Mouse (Mus musculus) forebrain, postnatal 0 days (tissue): ENCODE measurements around the gene Dmrt2. TPM values are rescaled to one million over a fixed set of nuclear protein-coding genes. Genes with fewer than 3 reads are reported as not detected.
A peak's percentile ranks its signal among the peaks of the same experiment; 100 is the strongest.

ENCODE experiments used
- ATAC-seq: fragments of 200-750 bp; cut with Nextera tagmentation; 2 replicates; pipeline ENCODE4 v1.8.0; 2017; ENCODE audit warnings: mild to moderate bottlenecking, moderate library complexity
- DNase-seq: peaks from one replicate; pipeline ENCODE4 v3.0.0-alpha.2; 2015
- H3K27ac ChIP-seq: fragments of 300-500 bp; sonication (generic); 2 replicates; pipeline ENCODE4 v1.5.1; 2014; ENCODE audit warnings: low read depth, mild to moderate bottlenecking, antibody characterized with exemption, low read length, moderate library complexity, mixed read lengths
- H3K27me3 ChIP-seq: fragments of 300-500 bp; sonication (generic); 2 replicates; pipeline ENCODE4 v1.6.1; 2014; ENCODE audit warnings: mild to moderate bottlenecking, low read length, mixed read lengths; ENCODE audit not compliant: insufficient read depth
- H3K36me3 ChIP-seq: fragments of 300-500 bp; sonication (generic); 2 replicates; pipeline ENCODE4 v1.6.1; 2014; ENCODE audit warnings: mild to moderate bottlenecking, moderate library complexity; ENCODE audit not compliant: insufficient read depth
- H3K4me1 ChIP-seq: fragments of 300-500 bp; sonication (generic); 2 replicates; pipeline ENCODE4 v1.6.1; 2014; ENCODE audit warnings: antibody characterized with exemption; ENCODE audit not compliant: insufficient read depth
- H3K4me2 ChIP-seq: fragments of 300-500 bp; sonication (generic); 2 replicates; pipeline ENCODE4 v1.6.1; 2014; ENCODE audit warnings: low read depth, mild to moderate bottlenecking, moderate library complexity
- H3K4me3 ChIP-seq: fragments of 300-500 bp; sonication (generic); 2 replicates; pipeline ENCODE4 v1.5.1; 2014; ENCODE audit warnings: low read depth, low read length, mixed read lengths
- H3K9ac ChIP-seq: fragments of 300-500 bp; sonication (generic); 2 replicates; pipeline ENCODE4 v1.6.1; 2014; ENCODE audit warnings: mild to moderate bottlenecking
- H3K9me3 ChIP-seq: fragments of 300-500 bp; sonication (generic); 2 replicates; pipeline ENCODE4 v1.6.1; 2016; ENCODE audit warnings: low read length
- CTCF ChIP-seq: sonication (generic); IDR thresholded peaks from 2 replicates; pipeline ENCODE4 v1.5.1; 2016; ENCODE audit warnings: antibody characterized with exemption, control low read depth, low read depth
- WGBS: fragments of 180-500 bp; shearing (Covaris S2); extraction: QIAGEN DNeasy Blood & Tissue Kit; methylation state at CpG from one replicate; pipeline ENCODE4 v1.1.7; 2014; 5-methylcytosine and 5-hydroxymethylcytosine counted together
- polyA plus RNA-seq: library from polyadenylated mRNA; unstranded; fragments of >200 nt; fragmentation: Nextera tagmentation; extraction: Ambion mirVana; gene quantifications from 2 replicates; pipeline ENCODE4 v1.2.1, GENCODE M21; 2015
- total RNA-seq: library from RNA; depleted of rRNA; stranded (reverse); fragments of >200 nt; gene quantifications from 2 replicates; pipeline ENCODE4 v1.2.3, GENCODE M21; 2014

Dmrt2 gene
- total and polyA plus RNA-seq, 2 experiments from 2014 or later: 1.8 to 2.6 TPM

GRCm38 (mm10) chr19:25669593-25670248 lies 2.5 kb upstream of the Dmrt2 start:
- no peaks in the 10 kb centered on the region for H3K36me3 ChIP-seq
- no peak overlapping the region for H3K27ac ChIP-seq
- DNase-seq: no peak
- H3K9me3 ChIP-seq: no peaks in the 10 kb centered on the region
- no peak overlapping the region for H3K4me2 ChIP-seq
- 0 out of 2 replicates have a peak overlapping the region, but pooled peaks have one; percentile 1 for H3K4me3 ChIP-seq
- ATAC-seq: no peak
- H3K9ac ChIP-seq: no peak overlapping the region
- peaks cover 11% of the 10 kb centered on the region for H3K4me1 ChIP-seq
- TF ChIP-seq CTCF: no peak
- 4% methylated on average over 3 of the region's 3 CpGs for WGBS
- H3K27me3 ChIP-seq: peaks cover 94% of the 10 kb centered on the region

DNA sequence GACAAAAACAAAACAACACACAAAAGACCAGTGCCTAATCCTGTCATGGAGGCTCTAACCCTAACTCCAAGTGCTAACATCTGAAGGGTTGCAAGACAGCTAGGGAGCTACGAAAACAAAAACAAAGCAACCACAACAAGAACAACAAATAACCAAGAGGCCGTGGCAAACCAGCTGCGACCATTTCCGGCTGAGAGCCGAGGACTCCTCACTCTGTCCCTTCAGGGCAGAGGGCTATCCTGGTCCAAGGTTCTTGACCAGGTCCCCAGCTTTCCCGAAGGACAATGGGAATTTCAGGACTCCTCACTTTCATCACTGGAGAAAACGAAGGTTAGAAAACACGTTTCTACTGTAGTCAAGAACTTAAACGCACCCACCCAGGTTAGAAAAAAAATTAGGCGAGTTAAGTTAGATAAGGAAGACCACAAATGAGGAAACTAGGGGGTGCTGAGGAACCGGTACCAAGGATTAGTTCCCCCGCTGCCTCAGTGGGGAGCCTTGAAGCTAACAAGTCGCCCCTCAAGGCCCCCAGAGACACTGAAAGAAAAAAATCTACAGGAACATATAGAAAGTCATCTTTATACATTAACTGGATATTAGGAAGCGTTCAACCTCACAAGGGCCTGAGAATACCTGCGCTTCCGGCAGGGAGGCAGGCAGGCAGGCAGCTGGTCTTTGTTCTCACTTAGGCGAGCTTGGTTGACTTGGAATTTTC lies 1.5 kb upstream of the Dmrt2 start:
- 2% methylated on average over 17 of the region's 17 CpGs for WGBS
- Histone ChIP-seq H3K4me2 (no peak overlapping the region), H3K36me3 (no peaks in the 10 kb centered on the region)

GRCm38 (mm10) chr19:25671681-25672080 lies 530 bp upstream of the Dmrt2 start:
- DNase-seq (peak; percentile 76), ATAC-seq (no peak)
- peaks cover 96% of the 10 kb centered on the region for H3K27me3 ChIP-seq
- no peaks in the 10 kb centered on the region for H3K9me3 ChIP-seq
- H3K36me3 ChIP-seq: no peaks in the 10 kb centered on the region
- H3K4me3 ChIP-seq: peak overlapping the region; percentile 30
- peaks cover 11% of the 10 kb centered on the region for H3K4me1 ChIP-seq
- no peak for TF ChIP-seq CTCF
- H3K4me2 ChIP-seq: peak overlapping the region; percentile 47
- H3K27ac ChIP-seq: no peak overlapping the region
- under 1% methylated on average over 14 of the region's 14 CpGs for WGBS
- no peak overlapping the region; the same call in 1 of the 2 replicates for H3K9ac ChIP-seq

More for the DNA sequence above, 1.5 kb upstream of the Dmrt2 start:
- H3K4me3 ChIP-seq: no peak overlapping the region
- peaks cover 11% of the 10 kb centered on the region for H3K4me1 ChIP-seq
- no peak for DNase-seq
- no peak for TF ChIP-seq CTCF
- H3K9me3 ChIP-seq: no peaks in the 10 kb centered on the region
- no peak overlapping the region for H3K9ac ChIP-seq
- no peak overlapping the region for H3K27ac ChIP-seq
- H3K27me3 ChIP-seq: peaks cover 96% of the 10 kb centered on the region
- ATAC-seq: no peak

DNA sequence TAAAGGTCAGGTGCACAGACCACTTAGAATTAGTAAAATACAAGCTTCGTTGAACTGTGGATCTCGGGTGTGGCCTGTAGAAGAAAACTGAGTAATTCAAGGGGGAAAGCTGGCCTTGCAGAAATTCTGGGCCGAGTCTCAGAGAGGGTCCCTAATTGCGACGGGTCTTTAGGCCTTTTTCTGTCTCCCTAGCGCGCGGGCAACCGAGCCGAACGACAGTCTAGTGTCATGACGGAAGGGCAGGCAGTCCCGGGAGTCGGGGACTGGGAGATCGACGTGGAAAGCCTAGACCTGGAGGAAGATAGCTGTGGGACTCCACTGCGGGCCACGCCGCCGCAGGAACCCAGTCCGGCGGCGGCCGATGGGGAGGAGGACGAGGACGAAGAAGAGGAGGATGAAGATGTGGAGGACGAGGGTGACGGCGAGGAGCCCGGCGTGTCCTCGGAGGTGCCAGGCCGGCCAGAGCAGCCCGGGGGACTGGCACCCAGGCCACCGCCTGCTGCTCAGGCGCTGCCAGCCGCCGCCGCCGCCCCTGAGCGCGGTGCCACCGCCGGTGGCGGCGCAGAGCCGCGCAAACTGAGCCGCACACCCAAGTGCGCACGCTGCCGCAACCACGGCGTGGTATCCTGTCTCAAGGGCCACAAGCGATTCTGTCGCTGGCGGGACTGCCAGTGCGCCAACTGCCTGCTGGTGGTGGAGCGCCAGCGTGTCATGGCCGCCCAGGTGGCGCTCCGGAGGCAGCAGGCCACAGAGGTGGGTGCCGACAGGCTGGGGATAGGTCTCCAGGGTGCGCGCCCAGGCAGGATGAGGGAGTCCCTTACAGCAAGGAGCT lies 1.2 kb downstream of the Dmrt2 start:
- peak; percentile 57 for DNase-seq
- peak overlapping the region; percentile 44; the same call in 1 of the 2 replicates for H3K9ac ChIP-seq
- 3% methylated on average over 65 of the region's 66 CpGs for WGBS
- peak overlapping the region; percentile 32 for H3K4me3 ChIP-seq
- peaks cover 96% of the 10 kb centered on the region for H3K27me3 ChIP-seq
- no peaks in the 10 kb centered on the region for H3K9me3 ChIP-seq
- peak; percentile 23; the same call in 1 of the 2 replicates for ATAC-seq
- peak overlapping the region; percentile 56 for H3K4me2 ChIP-seq
- TF ChIP-seq CTCF: peak; percentile 54
- H3K27ac ChIP-seq: no peak overlapping the region
- peaks cover 11% of the 10 kb centered on the region for H3K4me1 ChIP-seq
- no peaks in the 10 kb centered on the region for H3K36me3 ChIP-seq

DNA sequence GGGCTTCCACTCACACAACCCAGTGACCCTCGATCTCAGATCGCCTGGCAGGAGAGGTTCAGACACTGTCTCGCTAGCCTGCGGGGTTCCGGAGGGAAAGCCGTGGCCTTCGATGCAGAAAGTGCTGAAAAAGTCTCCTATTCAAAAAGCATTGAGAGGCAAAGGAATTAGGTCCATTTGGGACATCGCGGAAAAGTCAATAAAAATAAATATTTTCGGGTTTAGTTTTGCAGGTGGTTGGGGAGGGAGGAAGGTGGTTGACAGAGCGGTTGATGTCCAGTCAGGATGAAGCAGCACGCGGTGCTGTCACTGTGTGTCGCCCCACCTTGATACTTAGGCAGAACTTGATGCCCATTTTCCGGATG lies 1.8 kb downstream of the Dmrt2 start:
- Histone ChIP-seq H3K9ac (no peak overlapping the region), H3K4me2 (peak overlapping the region; percentile 56), H3K9me3 (no peaks in the 10 kb centered on the region), H3K4me1 (peaks cover 11% of the 10 kb centered on the region), H3K27me3 (peaks cover 91% of the 10 kb centered on the region), H3K36me3 (no peaks in the 10 kb centered on the region), H3K4me3 (peak overlapping the region; percentile 32), H3K27ac (no peak overlapping the region)
- DNase-seq: no peak
- WGBS: under 1% methylated on average over 15 of the region's 15 CpGs
- no peak for ATAC-seq
- TF ChIP-seq CTCF: no peak

DNA sequence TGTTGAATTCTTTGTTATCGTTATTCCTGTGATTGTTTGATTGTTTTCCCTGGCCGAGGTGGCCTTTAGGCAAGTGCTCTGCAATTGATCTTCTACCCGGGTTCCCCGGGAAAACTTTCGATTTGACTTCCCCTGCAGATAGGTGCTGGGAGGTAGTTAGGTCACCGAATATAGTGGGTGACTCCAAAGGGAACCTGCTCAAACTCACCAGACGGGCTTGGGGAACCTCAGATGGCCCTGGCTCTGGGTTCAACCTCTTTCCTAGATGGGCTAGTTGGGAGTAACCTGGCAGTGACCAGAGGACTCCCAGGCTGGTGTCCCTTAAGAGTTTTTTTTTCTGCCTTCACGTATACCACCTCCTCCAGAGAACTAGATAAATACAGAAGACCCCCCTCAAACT lies 2.5 kb downstream of the Dmrt2 start:
- DNase-seq (no peak), ATAC-seq (no peak)

More for the DNA sequence above, 2.5 kb downstream of the Dmrt2 start:
- no peak overlapping the region for H3K27ac ChIP-seq
- WGBS: 2% methylated on average over 8 of the region's 8 CpGs
- TF ChIP-seq CTCF: no peak
- H3K4me2 ChIP-seq: no peak overlapping the region
- H3K27me3 ChIP-seq: peaks cover 84% of the 10 kb centered on the region
- no peak overlapping the region for H3K9ac ChIP-seq
- peaks cover 11% of the 10 kb centered on the region for H3K4me1 ChIP-seq
- H3K36me3 ChIP-seq: no peaks in the 10 kb centered on the region
- no peaks in the 10 kb centered on the region for H3K9me3 ChIP-seq
- no peak overlapping the region for H3K4me3 ChIP-seq
